Mouse (Mus musculus): Measurements from ENCODE around the gene Eif6. TPM values are rescaled to one million over a fixed set of nuclear protein-coding genes. Genes with fewer than 3 reads are reported as not detected.

The Eif6 gene
- total and polyA plus RNA-seq, 3 experiments, result 349 to 408 TPM; not detected in 1

DNA sequence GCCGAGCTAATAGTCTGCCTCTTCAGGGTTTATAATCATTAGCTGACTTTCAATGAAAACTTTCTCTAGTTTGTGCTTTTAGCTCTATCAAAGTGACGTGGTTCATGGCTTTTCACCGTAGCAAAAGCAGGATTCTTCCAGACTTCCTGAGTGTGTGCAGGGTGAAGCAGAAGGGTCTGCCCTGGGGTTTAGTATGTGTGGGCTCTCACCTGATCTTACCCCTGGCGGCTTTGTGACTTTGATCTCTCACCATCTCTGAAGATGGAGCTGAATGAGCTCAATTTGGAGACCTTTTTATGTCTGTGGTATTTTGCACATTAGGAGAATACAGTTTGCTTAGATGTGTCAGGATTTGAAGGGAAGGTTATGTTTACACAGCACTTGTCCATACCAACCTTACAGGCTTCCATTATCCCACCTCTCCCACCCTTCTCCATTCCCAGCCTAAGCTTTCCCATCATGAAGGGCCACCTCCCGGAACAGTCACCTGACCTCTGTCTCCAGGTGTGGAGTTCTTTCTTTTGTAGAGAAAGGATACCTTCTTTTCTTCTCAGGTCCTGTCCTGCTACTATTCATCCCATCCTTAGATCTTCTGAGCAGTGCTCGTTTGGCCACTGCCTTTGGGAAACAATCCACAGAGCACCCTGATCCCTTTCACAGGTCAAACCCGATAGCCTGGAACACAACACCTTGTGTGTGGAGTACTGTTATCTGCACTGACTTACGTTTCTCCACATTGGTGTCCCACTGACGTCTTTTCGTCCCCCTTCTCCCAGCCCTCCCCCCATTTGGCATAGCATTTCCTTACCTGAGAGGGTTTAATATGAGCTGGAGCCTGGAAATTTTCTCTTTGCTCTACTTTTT lies 49.7 kb downstream of the Eif6 start (continued):
- no peak for TF ChIP-seq SMC3 (IDR thresholded peaks at IDR 0.05; ENCODE audit: low read depth, low read length)
- TF ChIP-seq GABPA (IDR thresholded peaks at IDR 0.05; ENCODE audit: low read depth, low read length), result no peak

- H3K4me1 ChIP-seq (ENCODE audit: control insufficient read depth in 1 of 2, insufficient read depth in 2 of 2, low read length in 2 of 2), result 0 out of 4 replicates have a peak, but pooled peaks cover 0 to 5% of the 10 kb centered on the region in 2 experiments
- TF ChIP-seq BHLHE40 (IDR thresholded peaks at IDR 0.05; ENCODE audit: borderline replicate concordance, low read depth, low read length), result no peak
- no peak for TF ChIP-seq EP300 (IDR thresholded peaks at IDR 0.05; ENCODE audit: low read depth in 1 of 2, low read length in 2 of 2)
- TF ChIP-seq USF2 (IDR thresholded peaks at IDR 0.05; ENCODE audit: borderline replicate concordance in 1 of 2, insufficient read depth in 1 of 2, low read depth in 1 of 2, low read length in 2 of 2), result no peak
- TF ChIP-seq ZKSCAN1 (IDR thresholded peaks at IDR 0.05; ENCODE audit: low read depth, low read length), result no peak
- no peak for TF ChIP-seq MAX (IDR thresholded peaks at IDR 0.05; ENCODE audit: low read length)
- no peak for TF ChIP-seq HCFC1 (IDR thresholded peaks at IDR 0.05; ENCODE audit: low read depth, low read length)
- TF ChIP-seq E2F4 (IDR thresholded peaks at IDR 0.05; ENCODE audit: borderline replicate concordance, low read depth, low read length), result no peak
- TF ChIP-seq CHD1 (IDR thresholded peaks at IDR 0.05; ENCODE audit: low read depth, low read length), result no peak
- no peak for TF ChIP-seq POLR2AphosphoS5 (IDR thresholded peaks at IDR 0.05; ENCODE audit: borderline replicate concordance, low read depth, low read length)
- no peak for TF ChIP-seq ZC3H11A (IDR thresholded peaks at IDR 0.05; ENCODE audit: low read depth, low read length)
- no peak for TF ChIP-seq MXI1 (IDR thresholded peaks at IDR 0.05; ENCODE audit: low read depth, low read length)
- no peak for TF ChIP-seq ETS1 (IDR thresholded peaks at IDR 0.05; ENCODE audit: low read depth, low read length)
- no peak for TF ChIP-seq MYC (IDR thresholded peaks at IDR 0.05; ENCODE audit: low read depth, low read length)
- no peak for TF ChIP-seq SMC3 (IDR thresholded peaks at IDR 0.05; ENCODE audit: low read depth, low read length)
- TF ChIP-seq MAFK (IDR thresholded peaks at IDR 0.05; ENCODE audit: borderline replicate concordance, low read depth, low read length), result no peak
- TF ChIP-seq NRF1 (IDR thresholded peaks at IDR 0.05; ENCODE audit: insufficient read depth, low read depth, low read length, poor library complexity, severe bottlenecking), result no peak
- H3K4me3 ChIP-seq (ENCODE audit: control insufficient read depth in 1 of 2, insufficient read depth in 1 of 2, low read depth in 2 of 2, low read length in 2 of 2), result no peak overlapping the region
- no peaks in the 10 kb centered on the region for H3K36me3 ChIP-seq (ENCODE audit: control insufficient read depth in 1 of 2, insufficient read depth in 2 of 2, low read length in 2 of 2)
- H3K79me2 ChIP-seq (ENCODE audit: control insufficient read depth, insufficient read depth, low read length, poor library complexity), result no peaks in the 10 kb centered on the region
- H3K9me3 ChIP-seq (replicated peaks; ENCODE audit: insufficient read depth, low read length), result no peaks in the 10 kb centered on the region
- H3K27ac ChIP-seq (ENCODE audit: control insufficient read depth, low read depth, low read length), result no peak overlapping the region
- peaks cover 0 to 3% of the 10 kb centered on the region in 2 experiments for H3K27me3 ChIP-seq (ENCODE audit: control insufficient read depth in 1 of 2, insufficient read depth in 2 of 2, low read length in 2 of 2)
- DNase-seq (ENCODE audit: low read depth, low spot score), result no peak
- H3K9ac ChIP-seq (ENCODE audit: control insufficient read depth, low read depth, low read length, poor library complexity, severe bottlenecking), result no peak overlapping the region
These were observed 51.0 kb downstream of the Eif6 start for GRCm38 (mm10) chr2:155775685-155776263.

Data from MEL (cell line).